Mouse (Mus musculus) cerebellum, postnatal 14 days (tissue): ENCODE results near the gene Gm1113.

ENCODE experiments used
- DNase-seq, 2 experiments: peaks; one replicate each; pipeline ENCODE4 v3.0.0; 2021; ENCODE audit warnings: mixed read lengths in 2 of 2

The Gm1113 gene

DNA sequence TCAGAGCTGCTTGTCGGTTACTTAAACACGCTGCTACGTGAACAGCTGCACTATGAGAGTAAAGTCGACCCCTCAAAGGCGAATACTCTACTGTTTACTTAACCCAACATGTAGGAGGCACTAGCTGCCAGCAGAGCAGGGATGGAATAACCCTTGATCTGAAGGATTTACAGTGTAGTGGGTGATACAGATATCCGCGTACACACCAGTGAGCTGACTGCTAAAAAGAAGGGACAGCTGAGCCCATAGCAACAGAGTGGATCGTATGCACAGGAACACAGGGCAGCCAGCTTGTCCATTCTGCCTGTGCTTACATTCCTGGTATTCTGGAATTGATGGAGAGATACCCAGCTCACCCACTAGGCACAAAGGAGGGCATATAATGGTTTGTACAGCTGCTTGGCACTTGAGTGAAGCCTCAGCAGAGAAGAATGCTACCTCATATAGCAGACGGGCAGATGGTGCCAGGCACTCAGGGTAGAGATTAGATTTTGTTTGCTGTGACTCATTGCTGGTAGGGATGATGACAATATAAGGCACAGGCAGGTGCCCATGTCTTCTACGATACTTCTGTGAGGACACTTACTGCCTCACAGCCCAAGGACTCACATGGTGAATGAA lies 43.9 kb downstream of the Gm1113 start:
- no peak for DNase-seq

DNA sequence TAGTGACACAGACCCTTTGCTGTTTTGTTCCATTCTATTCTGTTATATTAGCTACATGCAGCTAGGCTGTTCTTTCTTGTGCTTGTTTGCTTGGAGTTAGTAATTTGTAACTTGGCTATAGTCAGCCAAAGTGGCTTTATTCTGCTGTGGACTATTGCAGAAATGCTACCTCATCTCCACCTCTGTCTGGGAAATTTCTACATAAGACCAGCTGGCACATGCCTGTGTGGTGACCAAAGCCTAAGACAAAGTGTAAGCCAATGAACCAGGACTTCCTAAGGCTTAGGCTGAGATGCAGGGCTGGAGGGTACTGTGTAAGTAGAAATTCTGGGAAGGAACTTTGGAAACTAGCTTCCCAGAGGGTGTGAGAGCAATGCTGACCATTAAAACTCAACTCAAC lies 49.2 kb downstream of the Gm1113 start:
- no peak for DNase-seq

DNA sequence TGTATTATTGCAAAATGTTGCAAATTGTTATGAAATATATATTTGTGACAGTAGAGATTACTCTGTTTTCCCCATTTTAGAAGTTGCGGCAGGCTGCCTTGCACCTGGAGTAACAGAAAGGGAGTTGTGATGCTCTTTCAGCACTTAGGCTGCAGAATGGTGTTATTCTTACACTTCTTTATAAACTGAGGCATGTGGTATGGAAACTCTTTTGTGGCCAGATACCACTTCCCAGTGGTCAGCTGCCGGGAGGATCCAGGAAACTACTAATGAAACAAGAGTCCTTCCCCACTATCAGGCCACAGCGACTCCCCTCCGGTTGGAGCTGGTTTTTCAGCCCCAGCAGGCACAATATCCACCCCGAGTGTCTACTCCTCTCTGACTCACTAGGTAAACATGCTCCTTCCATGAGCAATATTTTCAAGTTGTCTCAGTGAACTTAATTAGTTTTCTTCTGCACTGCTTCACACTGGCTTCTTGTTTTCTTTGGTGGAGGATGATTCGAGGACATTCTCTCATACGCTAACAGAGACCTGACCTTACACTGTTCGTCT lies 50.7 kb downstream of the Gm1113 start:
- no peak for DNase-seq

DNA sequence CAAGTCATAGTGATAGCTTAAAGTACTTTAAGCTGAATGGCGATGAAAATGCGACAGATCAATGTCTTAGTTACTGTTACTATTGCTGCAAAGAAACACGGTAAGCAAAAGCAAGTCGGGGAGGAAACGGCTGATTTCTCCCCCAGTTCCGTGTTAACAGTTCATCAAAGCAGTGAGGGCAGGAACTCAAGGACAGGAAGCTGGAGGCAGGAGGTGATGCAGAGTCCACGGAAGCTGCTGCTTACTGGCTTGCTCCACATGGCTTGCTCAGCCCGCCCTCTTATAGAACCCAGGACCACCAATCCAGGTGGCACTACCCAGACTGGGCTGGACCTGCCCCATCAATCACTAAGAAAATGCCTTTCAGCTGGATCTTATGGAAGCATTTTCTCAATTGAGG lies 58.5 kb downstream of the Gm1113 start:
- DNase-seq: no peak
